Mouse (Mus musculus) thymus, postnatal 10 days (tissue): ENCODE results near the gene Cks1b.

Experiments
- DNase-seq, 2 experiments: peaks; one replicate each; pipeline ENCODE4 v3.0.0; 2021; ENCODE audit warnings: low spot score in 2 of 2

The Cks1b gene

DNA sequence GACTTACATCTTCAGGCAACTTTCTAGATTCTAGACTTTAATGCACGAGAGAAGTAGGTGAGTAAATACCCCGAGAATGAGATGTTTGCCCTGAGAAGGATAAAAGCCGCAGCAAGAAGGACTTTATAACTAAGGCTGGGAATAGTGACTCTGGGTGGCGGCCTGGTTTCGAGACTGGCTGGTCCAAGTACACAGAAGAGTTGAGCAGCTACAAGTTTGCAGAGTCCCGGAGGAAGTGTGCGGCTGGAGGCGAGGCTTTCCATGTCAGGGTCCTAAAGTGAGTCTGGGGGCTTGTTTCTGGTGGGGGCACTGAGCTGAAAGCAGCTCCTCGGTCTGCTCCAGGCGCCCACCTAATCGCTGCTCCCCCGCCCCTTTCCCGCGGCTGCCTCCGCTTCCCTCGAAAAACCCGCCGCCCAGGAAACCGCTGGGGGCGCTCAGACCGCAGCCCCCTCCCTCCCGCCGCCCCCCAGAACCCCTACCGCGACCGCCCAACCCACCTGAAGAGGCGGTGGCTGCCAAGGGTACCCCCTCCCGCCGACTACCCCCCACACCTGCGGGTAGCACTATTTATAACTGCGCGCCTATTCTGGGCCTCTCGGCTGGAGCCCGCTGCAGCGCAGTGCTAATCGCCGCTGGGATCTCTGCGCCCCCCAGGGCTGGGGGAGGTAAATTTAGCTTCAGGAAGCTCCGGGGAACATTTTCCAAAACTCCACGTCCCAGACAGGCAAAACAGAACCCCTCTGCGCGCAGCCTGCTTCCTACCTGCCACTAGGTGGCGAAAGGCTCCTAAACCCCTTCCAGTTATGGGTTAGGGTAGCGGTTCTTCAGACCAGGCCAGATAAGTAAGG lies 22.2 kb downstream of the Cks1b start:
- peak; percentile 70 to 78 for DNase-seq

DNA sequence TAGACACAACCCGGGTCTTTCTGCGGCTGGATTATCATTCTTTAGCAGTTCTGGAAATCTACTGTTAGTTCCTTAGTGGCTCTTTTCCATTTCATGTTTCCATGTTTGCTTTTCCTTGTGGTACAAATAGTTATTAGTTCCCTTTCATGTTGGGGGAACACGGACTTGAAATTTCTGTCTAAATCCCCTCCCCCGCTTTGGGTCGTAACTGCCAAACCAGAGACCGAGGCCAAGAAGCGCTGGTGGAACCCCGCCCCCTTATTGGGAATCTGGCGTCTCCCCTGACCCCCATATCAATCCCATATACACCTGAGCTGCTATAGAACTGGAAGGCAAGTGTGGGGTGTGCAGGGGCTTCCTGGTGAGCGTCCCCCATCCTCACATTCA lies 22.8 kb downstream of the Cks1b start:
- no peak for DNase-seq

DNA sequence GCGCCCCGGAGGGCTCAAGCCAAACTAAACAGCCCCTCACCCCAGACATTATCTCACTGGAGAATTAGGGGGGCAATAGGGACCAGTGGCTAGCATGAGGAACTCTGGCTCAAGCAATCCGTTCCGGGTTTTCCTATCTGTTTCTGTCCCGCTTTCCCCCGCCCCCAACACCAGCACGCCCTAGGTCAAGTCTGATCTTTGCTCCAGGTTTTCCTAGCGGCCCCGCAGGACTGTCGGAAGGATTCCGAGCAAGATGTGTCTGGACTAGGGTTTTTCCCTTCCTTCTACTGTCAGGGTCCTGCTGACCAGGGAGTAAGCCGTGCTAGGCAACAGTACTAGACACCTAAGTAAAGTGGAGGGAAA lies 23.3 kb downstream of the Cks1b start:
- no peak for DNase-seq

DNA sequence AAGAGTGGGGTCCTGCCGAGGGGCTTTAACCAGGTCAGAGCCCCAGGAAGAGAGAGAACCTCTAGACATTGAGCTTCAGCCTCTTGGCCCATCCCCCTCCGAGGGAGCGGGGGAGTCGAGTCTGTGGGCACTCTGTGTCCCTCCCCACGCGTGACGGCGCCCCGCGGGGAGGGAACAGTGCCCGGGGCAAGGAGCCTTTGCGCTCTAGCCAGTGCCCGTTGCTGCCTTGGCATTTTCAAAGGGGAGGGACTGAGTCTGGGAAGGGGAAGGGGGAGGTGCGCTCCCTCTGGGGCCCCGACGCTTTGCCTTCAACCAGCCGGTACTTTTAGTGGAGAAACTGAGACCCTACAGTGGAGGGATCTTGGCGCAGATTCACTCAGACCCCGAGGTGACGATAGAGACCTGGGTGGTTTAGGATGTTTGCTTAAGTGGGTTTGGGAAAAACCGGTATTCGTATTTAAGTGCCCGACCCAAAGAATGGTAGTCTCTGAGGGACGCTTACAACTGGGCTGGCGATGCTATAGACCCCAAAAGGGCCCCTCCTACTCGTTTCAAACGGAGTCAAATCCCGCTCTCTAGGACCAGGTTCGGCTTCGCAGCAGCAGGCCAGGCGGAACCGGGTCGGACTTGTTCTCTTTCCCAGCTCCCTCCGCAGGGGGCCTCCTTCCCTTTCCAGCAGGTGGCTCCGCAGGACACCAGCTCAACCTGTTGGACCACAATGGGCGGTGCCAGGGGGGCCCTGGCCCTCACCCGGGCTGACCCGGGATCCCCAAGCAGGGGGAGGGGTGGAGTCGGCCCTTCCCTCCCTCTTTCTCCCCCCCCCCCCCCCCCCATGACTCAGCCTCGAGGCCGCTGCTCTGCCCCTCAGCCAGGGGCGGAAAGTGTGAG lies 23.9 kb downstream of the Cks1b start, which contains the start of gene Zbtb7b:
Gene Zbtb7b (minus strand): TSS at position 771 of the 888 bp plus-strand sequence.
- DNase-seq: peak in 1 of 2 experiments; percentile 19

GRCm38 (mm10) chr3:89393605-89394004 lies 24.6 kb downstream of the Cks1b start:
- peak in 1 of 2 experiments; percentile 66 for DNase-seq

- no peak for DNase-seq
Measured at GRCm38 (mm10) chr3:89392871-89393311, 25.3 kb downstream of the Cks1b start.

- DNase-seq: no peak
Measured at GRCm38 (mm10) chr3:89391663-89392511, 26.3 kb downstream of the Cks1b start.

GRCm38 (mm10) chr3:89390699-89391662 lies 27.2 kb downstream of the Cks1b start:
- DNase-seq: no peak

GRCm38 (mm10) chr3:89390111-89390515 lies 28.1 kb downstream of the Cks1b start:
- DNase-seq: no peak

DNA sequence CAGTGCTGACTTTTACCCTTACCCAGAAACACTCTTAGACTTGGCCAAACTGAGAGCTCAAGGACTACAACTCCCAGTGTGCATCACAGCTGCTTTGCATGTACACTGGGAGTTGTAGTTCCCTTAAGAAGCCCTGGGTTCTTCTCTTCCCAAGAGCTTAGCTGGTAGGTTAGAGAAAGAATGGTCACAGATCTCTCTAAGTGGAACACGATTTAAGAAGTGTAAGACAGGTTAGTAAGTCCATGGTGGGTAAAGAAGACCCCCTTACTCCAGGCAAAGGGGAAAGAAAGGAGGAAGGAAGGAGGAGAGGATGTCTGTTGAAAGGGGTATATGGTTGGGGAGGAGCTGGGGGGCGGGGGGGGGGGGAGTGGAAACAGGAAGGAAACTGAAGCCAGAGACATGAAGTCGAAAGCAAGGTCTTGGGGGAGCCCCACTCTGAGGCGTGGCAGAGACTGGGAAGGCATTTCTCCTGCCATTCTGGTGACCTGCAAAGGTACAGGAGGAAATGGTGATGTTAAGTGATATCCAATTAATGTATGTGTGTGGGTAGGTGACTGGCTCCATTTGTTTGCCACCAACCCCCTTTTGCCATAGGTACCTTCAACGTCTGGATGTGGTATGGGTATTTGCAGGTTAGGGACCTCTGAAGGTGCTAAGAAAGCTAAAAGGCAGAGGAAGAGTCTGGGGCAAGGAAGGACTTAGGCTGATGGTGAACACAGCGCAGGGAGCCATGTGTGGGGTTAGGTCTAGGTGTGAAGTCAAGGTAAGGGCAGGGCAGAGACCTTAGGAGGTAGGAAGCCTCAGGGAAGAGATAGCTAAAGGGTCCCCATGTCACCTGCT lies 29.1 kb downstream of the Cks1b start:
- DNase-seq: no peak

DNA sequence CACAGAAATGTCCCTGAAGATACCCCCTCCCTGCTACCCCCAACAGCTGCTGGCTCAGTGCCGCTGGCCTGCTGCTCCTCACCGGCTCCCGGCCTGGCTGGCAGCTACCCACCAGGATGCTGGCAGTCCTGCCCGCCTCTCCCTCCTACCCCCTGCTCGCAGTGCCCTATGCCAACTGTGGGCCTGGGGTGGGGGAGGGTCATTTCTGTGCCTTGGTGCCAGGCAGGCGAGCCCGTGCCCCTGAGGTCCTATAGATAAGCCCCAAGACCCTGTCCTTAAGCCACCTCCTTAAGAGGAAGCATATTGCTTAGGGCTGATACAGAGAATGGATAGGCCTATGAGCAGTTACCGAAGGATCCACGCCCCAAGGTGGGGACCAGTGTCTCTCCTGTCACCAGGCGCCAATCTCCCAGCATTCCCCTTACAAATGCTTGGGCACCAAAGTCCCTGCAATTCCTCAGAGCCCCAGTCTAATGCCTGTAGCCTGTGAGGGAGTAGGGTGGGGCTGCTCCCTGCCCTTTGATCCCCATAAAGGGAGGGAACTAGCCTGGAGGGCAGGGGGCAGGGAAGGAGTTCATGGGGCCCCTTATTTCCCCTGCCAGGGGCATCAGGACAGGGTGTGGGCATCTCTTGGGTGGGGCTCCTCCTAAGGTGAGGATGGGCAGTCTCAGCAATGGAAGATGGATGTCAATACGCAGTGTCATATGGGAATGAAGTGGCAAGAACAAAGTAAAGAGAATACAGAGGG lies 29.9 kb downstream of the Cks1b start:
- DNase-seq: no peak

GRCm38 (mm10) chr3:89387632-89388031 lies 30.6 kb downstream of the Cks1b start:
- DNase-seq: no peak

GRCm38 (mm10) chr3:89386438-89387420 lies 31.5 kb downstream of the Cks1b start:
- DNase-seq: no peak

DNA sequence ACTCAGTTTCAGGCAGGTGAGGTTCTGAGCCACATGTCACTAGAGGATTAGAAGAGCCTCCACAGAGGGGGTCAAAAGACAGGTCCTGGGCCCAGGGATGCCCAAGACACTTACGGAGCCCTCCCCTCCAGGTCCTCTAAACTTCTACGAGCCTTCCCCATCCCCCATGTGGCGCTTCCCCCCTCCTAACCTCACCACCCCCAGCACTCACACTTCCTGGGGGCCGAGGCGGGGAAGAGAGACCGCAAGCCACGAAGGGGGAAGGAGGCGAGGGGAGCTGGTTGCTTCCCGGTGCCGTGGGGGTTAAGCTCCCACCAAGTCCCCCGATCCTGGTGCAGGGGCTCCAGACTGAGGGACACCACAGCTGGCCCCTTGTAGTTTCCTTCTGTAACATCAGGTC lies 32.7 kb downstream of the Cks1b start:
- peak in 1 of 2 experiments; percentile 56 for DNase-seq

DNA sequence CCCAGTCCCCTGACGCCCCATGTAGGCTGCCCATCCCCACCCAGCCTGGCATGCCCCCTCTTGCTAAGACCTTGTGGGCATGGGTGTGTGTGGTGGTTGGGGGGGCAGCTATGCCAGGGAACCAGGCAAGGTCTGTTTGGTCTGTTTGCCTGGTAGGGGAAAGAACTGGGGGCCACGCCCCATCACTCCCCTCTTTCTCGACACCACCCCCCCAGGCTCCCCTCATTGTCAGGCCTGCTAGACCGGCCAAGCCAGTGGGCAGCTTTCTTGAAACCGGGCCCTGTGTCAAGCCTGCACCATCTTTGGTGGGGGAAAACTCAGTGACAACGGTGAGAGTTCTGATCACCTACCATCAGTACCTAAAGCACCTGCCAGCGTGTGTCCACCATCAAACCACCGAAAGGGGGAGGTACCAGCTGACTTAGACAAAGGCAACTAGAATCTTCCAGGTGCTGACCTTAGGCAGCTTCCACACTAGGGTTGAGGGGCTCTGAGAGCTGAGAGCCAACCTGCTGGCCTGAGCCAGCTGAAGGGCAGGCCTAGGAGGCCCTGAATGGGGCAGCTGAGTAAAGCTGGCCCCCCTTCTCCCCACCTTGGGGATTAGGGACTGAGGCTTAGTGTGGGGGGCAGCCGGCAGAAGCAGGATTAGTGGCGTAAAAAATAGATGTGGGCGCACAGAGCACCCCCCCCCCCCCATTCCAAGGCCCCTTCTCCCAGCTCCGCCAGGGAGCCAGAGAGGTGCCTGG lies 33.7 kb downstream of the Cks1b start:
- no peak for DNase-seq

DNA sequence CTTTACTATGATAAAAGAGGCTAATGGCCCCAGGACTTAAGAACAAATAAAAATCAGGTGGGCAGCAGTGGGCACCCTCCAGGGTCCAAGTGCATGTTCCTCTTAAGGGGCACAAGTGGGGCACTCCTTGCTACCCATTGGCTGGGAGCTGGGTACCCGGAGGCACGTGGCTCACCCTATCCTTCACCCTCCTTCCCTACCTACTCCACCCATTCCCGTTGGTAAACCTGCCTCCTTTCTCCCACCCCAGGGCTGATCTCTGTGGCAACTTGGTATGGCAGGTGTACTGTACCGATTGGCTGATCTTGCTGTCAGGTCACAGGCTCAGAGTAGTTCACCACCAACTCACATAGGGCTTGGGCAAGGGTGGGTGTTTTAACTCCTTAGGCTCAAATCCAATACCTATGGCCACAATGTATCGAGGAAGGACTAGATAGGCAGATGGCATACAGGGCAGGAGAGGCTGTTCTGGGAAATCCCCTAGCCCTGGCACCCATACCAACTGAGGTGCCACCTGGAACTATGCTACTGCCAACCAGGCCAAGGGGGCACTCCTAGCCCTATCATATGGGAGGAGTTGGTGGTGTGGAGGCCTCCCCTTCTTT lies 34.4 kb downstream of the Cks1b start:
- DNase-seq: no peak
